Mouse (Mus musculus): ENCODE data around the gene Pgbd1.
"Not testable (repeated sequence)": the region's sequence is repeated elsewhere in the genome, so short reads cannot be mapped to it uniquely, and the experiment has no call there.

The Pgbd1 gene

DNA sequence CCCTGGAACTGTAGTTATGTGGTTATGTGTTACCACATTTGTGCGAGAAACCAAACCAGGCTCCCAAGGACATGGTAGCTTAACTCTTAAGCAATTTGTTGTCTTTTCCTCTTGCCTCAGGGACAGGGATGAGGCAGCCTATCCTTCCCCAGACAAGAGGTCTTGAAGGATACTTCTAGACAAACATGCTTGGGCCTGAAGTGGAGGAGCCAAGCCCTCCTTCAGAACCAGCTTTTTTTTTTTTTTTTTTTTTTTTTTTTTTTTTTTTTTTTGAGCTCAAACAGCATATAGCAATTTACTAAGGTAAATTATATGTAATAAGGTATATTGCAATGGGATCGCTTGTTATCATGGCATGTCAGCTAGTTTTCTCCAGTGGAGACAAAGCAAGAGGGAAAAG, 25.1 kb downstream of the Pgbd1 start:
- no peak for DNase-seq (ENCODE audit: extremely low spot score, low spot score)

DNA sequence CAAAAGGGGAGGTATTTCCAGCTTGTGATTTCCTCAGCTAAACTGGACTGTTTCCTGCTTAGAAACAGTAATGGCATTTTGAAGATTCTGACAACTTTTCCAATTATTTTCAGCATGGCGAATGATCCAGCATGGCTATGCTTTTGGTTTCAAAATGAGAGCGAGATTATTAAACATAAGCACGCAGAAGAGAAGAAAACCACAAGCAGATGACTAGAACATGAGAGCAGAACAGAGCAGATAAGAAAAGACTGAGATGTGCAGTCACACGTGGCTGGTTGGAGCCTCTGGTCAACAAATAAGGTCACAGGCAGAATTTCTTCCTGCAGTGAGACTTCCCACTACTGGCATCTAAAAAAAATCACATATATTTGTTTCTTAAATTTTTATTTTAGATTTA, 25.6 kb downstream of the Pgbd1 start:
- DNase-seq (ENCODE audit: extremely low spot score, low spot score) = no peak

DNA sequence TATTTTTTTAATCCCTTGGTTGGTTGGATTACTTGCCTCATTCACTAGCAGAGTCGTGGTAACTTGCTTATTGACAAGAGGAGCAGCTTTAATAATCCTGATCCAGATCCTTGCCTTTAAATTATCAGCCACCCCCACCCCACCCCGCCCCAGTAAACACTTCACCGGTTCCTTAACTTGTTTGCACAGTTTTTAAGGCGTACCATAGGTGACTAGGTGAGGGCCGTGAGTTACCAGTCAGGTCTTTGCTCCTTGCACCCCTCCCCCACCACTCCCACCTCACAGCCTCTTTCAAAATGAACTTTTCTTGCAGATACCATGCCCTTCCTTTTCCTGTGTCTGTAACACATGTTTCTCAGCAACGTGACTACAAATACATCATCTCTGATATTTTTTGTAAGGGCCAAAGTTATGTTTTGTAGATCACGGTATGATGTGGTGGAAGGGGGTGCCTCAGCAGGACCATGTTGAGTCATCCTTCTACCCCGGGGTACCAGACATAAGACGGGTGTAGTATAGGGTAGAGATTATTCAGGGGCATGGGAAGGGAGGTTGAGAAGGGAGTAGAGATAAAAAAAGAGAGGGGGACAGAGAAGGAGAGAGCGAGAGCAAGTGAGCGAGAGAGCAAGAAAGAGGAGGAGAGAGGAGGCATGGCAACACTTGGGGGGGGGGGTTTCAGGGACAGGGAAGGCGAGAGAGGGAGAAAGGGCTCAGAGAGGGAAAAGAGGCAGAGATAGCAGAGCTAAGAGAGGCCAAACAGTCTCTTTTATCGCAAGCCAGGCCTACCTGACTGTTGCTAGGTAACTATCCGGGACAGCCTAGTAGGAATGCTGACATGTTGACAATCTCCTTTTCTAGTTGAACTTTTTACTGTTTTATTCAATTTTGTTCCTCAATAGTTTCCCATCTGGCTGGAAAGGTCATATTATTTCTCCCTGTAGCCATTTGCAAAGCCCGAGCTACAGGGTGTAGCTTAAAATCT, 26.3 kb downstream of the Pgbd1 start:
- no peak for DNase-seq (ENCODE audit: extremely low spot score, low spot score)

DNA sequence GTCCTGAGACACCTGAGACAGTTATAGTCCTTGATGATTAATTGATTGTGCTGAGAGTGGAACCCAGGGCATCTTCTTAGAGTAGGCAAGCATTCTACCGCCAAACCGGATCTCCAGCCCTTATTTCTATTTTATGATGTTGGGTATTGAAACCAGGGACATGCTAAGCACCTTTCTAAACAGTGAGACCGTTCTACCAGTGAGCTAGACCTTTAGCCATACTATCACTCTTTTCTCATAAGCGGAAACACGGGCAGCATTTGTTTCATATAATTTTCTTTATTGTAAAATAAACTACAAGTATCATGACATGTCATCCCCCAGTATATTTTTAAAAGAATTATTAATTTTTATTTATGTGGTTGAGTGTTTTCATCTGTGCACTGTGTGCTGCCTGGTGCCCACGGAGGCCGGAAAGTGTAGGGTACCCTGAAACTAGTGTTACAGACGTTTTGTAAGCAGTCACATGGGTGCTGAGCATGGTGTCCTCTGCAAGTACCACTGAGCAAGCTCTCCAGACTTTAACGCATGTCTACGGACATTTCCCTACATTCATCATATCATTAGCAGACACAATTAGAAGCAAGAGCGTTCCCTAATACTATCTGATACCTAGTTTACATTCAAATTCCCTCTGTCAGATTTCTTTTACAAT, 31.9 kb downstream of the Pgbd1 start:
- no peak for DNase-seq (ENCODE audit: extremely low spot score, low spot score)

DNA sequence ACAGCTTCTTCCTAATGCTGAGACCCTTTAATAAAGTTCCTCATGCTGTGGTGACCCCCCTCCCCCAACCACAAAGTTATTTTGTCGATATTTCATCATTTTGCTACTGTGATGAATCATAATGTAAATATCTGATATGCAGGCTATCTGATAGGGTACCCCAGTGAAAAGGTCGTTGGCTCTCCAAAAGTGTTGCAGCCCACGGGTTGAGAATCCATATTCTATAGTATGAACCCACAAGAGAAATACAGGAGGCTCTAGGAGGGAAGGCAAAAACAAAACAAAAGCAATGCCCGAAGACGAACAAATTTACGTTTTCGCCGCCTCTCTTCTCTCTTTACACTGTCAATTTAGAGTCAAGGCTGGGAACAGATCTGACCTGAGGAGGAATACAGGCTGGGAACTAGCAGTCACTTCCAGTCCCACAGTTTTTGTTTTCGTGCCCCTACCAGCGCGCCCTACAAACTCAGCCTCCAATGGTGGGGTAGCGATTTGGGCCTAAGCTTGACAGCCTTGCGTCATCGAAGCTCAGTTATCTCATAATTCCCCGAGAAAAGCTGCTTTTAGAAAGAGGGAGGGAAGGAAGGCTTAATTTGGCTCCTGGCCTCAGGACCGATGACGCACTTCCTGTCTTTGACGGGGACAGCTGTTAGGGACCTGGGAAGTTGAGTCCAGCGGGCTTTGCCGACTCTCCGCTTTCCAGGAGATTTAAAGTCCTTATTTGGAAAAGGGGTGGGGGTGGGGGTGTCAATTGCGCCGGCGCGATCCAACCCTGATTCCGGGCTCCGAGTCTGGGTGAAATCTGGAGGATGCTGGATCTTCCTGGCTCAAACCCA, 32.7 kb downstream of the Pgbd1 start:
- DNase-seq (ENCODE audit: extremely low spot score, low spot score) = peak; percentile 79

DNA sequence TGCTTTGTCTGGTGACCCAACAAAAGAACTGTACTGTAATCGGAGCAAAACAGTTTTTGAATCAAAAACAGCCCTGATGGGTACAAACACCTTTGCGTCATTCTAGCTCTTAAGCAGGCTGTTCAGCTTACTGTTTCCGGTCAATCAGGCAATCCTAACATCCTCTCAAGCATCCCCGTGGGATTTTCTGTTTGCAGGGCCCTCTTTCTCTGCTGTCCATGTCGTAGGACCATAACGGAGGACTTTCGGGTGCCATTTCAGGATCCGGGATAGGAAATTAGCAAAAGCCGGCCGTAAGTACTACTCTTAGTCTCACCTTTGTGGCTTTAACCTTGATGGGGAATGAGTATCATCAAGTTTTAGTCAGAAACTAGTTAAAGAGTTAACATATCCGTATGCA, 33.5 kb downstream of the Pgbd1 start:
- DNase-seq (ENCODE audit: extremely low spot score, low spot score) = no peak

DNA sequence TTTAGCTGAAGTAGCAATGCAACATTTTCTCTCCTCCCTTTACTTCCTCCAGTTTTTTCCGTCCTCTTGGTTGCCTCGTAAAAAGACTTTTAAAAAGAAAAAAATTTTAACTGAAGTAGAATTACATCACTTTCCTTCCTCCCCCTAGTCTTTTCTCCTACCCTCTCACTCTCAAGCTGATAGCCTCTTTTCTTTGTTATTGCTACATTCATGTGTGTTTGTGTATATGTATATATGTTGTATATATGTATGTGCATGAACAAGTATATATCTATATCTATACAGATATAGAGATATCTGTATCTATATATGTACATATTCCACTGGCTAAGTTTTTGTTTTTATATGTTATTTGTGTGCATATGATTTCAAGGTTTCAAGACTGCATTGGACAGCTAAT, 38.0 kb downstream of the Pgbd1 start:
- DNase-seq (ENCODE audit: extremely low spot score, low spot score) = no peak

DNA sequence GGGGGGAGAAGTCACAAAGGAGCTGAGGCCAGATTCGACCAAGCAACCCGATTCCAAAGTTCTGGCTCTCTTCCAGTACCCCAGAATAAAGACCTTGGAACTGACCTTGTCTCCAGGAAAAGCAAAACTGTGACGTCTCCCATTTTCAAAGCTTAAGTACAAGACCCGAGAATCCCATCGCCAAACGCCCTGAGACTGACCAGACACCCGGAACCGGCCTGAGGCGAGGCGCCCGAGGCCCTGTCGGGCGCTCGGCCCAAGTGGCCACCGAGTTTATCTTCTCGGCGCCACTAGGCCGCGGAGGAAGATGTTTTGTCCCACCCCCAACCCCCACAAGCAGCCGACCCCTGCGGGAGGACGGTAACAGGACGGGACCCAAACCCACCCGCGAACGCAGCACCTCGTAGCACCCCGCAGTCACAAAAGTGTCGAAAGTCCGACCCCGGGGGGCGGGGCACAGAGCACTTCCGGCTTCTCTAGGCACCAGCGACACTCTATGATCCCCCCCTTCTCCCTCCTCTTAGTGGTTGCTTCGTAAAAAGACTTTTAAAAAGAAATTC, 38.5 kb downstream of the Pgbd1 start, which contains the start of gene Zkscan3:
Gene Zkscan3 (minus strand): TSS at position 469 of the 560 bp plus-strand sequence.
- DNase-seq (ENCODE audit: extremely low spot score, low spot score) = peak; percentile 84

DNA sequence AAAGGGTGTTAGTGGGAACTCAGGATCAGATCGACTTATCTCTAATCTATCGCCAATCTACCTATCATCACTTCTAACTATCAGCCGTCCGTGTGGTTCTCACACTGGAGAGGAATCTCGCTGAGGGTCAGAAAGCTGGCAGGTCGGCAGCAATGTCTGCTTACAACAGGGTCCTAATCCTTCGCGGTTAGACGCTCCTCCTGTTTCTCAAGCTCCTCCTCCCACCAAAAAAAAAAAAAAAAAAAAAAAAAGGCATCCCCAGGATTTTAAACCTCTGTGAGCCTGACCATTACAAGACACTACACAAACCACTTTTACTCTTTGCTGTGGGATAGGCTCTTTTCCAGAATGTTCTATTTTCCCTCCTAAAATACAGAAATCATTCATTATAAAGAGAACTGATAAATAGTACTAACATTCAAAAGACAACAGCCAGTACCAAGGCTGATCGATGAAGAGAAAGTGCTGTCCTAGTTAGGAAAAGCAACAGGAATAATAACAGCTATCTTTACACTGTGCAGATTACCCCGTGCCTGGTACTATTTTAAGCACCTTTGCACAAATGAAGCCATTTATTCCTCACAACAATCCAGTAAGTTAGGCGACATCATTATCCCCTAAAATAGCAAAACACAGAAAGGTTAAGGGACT, 39.1 kb downstream of the Pgbd1 start:
- DNase-seq (ENCODE audit: extremely low spot score, low spot score) = no peak

DNA sequence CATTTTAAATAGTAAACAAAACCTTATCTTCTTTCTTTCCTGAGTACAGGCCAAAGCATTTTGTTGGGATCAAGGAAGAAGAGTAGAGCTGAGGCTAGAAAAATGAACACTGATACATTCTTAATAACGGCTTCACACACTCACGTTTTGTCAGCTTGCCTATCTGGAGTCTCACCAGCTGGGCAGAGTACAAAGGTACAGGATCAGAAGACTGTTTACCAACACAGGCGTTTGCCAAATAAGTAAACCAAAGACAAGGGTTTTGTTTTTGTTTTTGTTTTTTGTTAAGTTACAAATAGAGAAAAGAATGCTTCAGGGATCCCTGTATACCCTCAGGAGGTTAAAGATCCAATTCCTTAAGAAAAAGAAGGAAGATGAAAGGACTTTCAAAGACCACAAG, 39.7 kb downstream of the Pgbd1 start:
- DNase-seq (ENCODE audit: extremely low spot score, low spot score) = no peak

DNA sequence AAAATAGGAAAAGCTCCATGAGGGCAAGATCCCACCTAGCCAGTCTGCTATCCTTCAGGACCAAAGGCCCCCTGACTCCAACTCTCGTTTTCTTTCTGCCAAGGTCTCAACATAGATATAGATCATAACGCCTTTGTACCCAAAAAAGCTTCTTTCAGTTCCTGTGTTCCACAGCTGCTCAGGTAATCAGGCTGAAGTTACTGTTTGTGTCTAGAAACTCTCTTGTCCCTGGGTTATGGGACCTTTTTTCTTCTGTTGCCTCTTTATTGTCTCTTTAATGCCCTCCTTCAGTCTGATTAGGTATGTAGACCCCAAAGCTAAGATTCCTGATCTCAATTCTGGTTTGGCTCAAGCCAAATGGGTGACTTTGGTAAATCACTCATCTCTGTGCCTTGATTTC, 43.4 kb downstream of the Pgbd1 start:
- no peak for DNase-seq (ENCODE audit: extremely low spot score, low spot score)

DNA sequence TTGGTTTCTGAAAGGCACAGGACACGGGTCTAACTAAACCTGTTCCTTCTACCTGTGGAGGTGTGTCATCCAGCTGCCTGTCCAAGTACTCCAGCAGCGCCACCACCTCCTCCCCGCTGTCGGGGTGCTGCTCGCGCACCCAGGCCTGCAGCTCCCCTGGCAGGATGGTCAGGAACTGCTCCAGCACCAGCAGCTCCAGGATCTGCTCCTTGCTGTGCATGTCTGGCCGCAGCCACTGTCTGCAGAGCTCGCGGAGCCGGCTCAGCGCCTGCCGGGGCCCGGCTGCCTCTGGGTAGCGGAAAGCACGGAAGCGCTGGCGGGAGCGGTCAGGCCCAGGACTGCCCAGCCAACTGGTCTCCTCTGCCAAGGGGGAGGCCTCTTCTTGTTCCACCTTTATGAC, 44.8 kb downstream of the Pgbd1 start:
- DNase-seq (ENCODE audit: extremely low spot score, low spot score) = not testable (repeated sequence)

DNA sequence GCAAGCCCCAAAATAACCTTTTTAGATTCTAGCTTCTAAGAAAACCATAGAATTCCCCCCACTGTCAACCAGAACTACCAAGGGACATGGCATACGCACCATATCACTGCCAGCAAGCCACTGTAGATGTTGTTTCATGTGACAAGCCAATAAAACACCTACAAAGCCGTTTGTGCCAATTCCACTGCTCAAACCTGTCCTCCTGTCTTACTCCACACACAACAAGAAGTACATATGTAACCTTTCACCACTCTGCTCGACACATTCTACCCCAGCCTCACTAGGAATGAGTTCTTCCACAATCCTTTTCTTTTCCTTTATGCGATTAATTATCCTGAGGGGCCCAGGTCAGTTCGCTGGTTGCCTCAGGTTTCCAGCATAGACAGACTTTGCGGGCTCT, 45.2 kb downstream of the Pgbd1 start:
- no peak for DNase-seq (ENCODE audit: extremely low spot score, low spot score)

DNA sequence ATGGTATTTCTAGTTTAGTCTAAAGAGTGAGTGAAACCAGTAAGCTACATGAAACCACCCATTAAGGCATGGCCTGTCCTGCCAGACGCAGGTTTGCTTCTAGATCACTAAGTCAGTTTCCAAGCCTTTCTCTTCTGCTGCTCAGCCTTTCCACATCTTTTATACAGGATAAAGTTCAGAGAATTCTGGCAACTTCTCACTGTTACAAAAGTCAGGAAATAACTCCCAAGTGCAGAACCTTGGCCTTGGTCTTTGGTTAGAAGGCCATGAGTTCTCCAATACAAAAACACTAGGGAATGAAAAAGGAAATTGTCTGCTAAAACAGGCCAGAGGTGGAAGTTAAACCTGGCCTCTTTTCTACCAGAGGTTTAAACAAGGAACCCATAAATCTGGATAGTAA, 45.6 kb downstream of the Pgbd1 start:
- DNase-seq (ENCODE audit: extremely low spot score, low spot score) = no peak

DNA sequence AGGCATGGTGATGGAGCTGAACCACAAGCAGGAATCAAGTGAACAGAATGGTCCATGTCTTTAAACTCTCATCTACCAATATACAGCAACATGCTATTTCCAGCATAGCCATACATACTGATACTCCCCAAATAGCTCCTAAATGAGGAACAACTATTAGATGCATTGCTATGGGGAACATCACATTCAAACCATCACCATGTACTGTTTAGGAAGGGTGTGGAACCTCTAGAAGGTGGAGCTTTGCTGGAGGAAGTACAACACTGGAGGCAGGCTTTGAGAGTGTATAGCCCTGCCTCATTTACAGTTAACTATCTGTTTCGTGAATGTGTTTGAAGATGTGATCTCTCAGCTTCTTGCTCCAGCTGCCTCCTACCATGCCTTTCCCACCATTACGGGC, 63.1 kb downstream of the Pgbd1 start:
- no peak for DNase-seq (ENCODE audit: extremely low spot score, low spot score)

DNA sequence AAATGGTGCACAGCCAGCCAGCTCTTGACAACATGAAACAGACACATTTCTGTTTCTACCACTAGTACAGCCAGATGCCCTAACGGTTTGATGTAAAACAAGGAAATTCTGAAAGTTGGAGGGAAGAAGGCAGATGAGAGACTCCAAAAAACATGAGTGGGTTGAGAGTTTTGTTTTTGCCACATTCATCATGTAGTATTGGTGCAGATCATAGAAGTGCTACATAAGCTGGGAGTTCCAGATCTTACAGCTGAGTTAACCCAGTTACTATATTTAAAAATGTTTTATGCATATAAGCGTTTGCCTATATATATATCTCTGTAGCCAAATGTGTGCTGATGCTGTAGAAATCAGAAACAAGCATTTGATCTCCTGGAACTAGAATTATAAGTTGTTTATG, 68.2 kb downstream of the Pgbd1 start:
- DNase-seq (ENCODE audit: extremely low spot score, low spot score) = no peak
